Mouse (Mus musculus) brain, embryonic 14.5 days (tissue): Measurements from ENCODE around the gene Slc22a21.

Experiments used
- CTCF ChIP-seq: fragments of 200-500 bp; IDR thresholded peaks from 2 replicates; pipeline ENCODE4 v1.5.1; 2012; ENCODE audit warnings: inconsistent platforms, mild to moderate bottlenecking, moderate library complexity, borderline replicate concordance; ENCODE audit not compliant: insufficient read depth, insufficient read length; ENCODE audit errors: extremely low read depth
- POLR2A ChIP-seq: fragments of 200-500 bp; IDR thresholded peaks from 2 replicates; pipeline ENCODE4 v1.6.1; 2012; ENCODE audit warnings: mild to moderate bottlenecking, inconsistent platforms, borderline replicate concordance; ENCODE audit not compliant: poor library complexity, insufficient read depth, insufficient read length, severe bottlenecking; ENCODE audit errors: extremely low read depth

DNA sequence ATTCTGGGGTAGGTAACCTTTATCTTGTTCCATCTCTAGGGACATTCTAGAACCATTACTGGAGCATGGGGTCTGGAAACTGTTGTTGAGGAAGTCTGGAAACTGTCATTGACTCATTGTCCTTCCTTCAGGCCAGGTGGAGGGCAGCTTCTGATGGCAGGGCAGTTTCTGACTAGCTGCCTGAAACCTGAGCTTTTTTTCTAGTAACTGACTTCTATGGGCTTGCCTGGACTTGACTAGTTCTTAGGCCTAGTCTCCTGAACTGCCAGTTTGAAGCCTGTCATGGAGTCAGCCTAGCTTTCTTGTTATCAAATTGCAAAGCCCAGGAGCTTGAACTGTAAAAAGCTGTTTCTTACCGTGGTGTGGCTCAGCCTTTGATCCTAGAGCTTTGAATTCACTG is 79.1 kb downstream of the Slc22a21 start:
- TF ChIP-seq CTCF (no peak), POLR2A (no peak)
